Mouse (Mus musculus): Measurements from ENCODE around the gene Fdxacb1. TPM values are rescaled to one million over a fixed set of nuclear protein-coding genes. Genes with fewer than 3 reads are reported as not detected.
A peak's percentile ranks its signal among the peaks of the same experiment; 100 is the strongest.

Gene Fdxacb1
- 12.5 and 14.3 TPM in 2 replicates for polyA plus RNA-seq (2014; fragmentation: Nextera tagmentation; extraction: Ambion mirVana)

DNA sequence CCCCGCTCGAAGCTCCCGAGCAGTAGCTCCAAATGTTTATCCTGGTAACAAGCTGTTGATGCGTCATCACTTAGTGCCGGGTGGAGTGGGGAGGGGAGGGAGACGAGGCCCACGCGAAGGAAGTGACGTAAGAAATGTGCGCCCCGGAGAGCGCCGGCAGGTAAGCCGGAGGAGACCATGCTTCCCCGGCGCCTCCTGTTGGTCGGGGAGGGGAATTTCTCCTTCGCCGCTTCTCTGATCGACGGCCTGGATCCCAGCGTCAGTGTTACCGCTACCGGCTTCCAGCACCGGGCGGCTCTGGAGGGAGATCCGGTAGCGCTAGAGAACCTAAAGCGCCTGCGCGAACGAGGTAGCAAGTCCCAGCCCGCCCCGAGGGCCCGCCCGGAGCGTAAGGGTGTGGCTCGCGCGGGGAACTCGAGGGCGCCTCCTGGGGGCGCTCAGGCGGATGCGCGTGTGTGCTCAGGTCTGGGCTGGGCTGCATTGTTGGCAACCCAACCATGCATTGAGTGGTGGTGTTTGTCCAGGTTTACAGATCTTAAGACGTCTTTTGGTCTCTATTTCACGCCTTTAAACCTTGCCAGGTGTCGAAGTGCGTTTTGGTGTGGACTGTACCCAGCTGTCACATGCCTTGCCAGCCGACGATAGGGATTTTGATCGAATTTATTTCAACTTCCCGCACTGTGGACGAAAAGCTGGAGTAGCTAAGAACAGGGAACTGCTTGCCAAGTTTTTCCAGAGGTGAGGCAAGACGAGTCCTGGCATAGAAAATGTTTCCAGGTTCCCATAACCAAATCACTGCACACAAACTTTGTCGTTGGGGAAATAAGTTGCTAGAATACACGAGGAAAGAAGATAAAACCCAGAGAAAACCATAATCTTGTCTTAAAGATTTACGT is at the start of gene Fdxacb1:
Fdxacb1 (plus strand) TSS at position 130 of the 896 bp plus-strand sequence.
- Histone ChIP-seq H3K4me2 (ENCODE audit: low read length) (peak within 1 kb of the TSS; percentile 75), H3K27me3 (ENCODE audit: control insufficient read depth, insufficient read depth, low read length) (no peaks in the 10 kb centered on the region), H3K4me3 (replicated peaks; ENCODE audit: low read depth, low read length) (peak within 1 kb of the TSS; percentile 68), H3K27ac (replicated peaks; ENCODE audit: low read depth, low read length) (peak within 1 kb of the TSS; percentile 92), H3K4me1 (ENCODE audit: control insufficient read depth, insufficient read depth, low read length) (peaks cover 13% of the 10 kb centered on the region; the same call in 1 of the 2 replicates), H3K9me3 (ENCODE audit: control insufficient read depth, low read length) (no peaks in the 10 kb centered on the region), H3K9ac (replicated peaks; ENCODE audit: low read length) (peak within 1 kb of the TSS; percentile 70), H3K36me3 (ENCODE audit: control insufficient read depth, insufficient read depth, low read length) (peaks cover 19% of the 10 kb centered on the region)
- peak; percentile 96 for ATAC-seq (ENCODE audit: low FRiP score, low TSS enrichment)
- peak; percentile 99 for DNase-seq
- WGBS = 4% methylated on average over 59 of the region's 59 CpGs

DNA sequence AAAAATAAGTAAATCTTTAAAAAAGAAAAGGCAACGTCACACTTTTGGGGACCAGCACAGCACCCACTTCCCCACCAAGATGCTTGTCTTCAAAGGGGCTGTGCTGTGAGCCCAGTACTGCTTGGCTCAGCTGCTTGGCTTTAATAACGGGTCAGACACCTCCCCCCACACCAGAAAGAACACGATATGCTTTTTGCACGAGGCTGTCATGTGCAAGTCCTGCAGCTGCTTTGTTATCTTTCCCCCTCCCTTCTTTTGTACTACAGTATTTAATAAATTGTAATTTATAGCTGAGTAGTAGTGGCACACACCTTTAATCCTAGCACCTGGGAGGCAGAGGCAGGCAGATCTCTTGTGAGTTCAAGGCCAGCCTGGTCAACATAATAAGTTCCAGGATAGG is 49.2 kb upstream of the Fdxacb1 start:
- H3K9ac ChIP-seq (replicated peaks; ENCODE audit: low read length) = no peak overlapping the region
- H3K9me3 ChIP-seq (ENCODE audit: control insufficient read depth, low read length) = no peaks in the 10 kb centered on the region
- no peak overlapping the region for H3K4me3 ChIP-seq (replicated peaks; ENCODE audit: low read depth, low read length)
- H3K27ac ChIP-seq (replicated peaks; ENCODE audit: low read depth, low read length) = no peak overlapping the region
- ATAC-seq (ENCODE audit: low FRiP score, low TSS enrichment) = no peak
- peaks cover 7% of the 10 kb centered on the region; the same call in 1 of the 2 replicates for H3K36me3 ChIP-seq (ENCODE audit: control insufficient read depth, insufficient read depth, low read length)
- 87% methylated on average over 4 of the region's 4 CpGs for WGBS
- H3K4me1 ChIP-seq (ENCODE audit: control insufficient read depth, insufficient read depth, low read length) = peaks cover 10% of the 10 kb centered on the region; the same call in 1 of the 2 replicates
- no peak overlapping the region for H3K4me2 ChIP-seq (ENCODE audit: low read length)
- no peaks in the 10 kb centered on the region for H3K27me3 ChIP-seq (ENCODE audit: control insufficient read depth, insufficient read depth, low read length)
- DNase-seq = no peak

DNA sequence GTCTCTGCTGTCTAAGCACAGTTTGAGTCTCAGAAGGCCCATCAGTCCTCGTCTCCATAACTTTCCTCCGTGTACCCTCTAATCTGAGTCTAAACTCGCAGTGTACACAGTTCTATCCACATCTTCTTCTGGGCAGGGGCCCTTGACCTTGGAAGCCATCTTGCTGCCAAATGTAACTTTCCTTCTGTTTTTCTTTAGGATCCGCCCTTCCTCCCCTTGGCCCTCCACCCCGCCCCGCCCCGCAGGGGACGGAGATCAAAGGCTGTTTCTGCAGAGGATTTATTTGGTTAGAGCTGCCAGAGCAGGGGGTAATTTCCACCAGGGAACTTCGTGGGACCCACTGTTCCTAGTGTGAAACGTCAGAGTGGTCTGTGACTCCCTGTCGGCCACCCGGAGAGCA is 47.0 kb upstream of the Fdxacb1 start:
- H3K4me3 ChIP-seq (replicated peaks; ENCODE audit: low read depth, low read length) = no peak overlapping the region

DNA sequence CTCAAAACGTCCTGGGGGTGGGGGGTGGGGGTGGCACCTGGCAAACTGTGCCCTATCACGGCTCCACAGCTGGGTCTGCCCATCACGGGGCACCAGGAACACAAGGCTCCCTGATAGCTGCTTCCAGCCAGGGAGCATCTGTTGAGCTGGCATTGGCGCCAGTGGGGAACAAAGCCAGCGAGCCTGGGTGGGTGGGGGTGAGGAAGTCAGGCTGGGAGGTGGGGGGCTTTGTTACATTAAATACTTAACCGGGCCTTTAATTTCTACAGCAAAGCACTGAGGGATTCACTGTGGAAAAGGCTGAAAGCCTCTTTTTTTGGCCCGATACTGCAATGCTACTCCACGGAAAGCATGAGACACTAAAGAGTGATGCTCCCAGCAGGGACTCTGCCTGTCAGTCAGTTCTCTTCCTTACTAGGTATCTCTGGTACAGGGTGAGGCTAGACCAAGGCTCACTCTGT is 45.6 kb upstream of the Fdxacb1 start:
- Histone ChIP-seq H3K4me2 (ENCODE audit: low read length) (peak overlapping the region; percentile 9; the same call in 1 of the 2 replicates), H3K4me3 (replicated peaks; ENCODE audit: low read depth, low read length) (no peak overlapping the region), H3K9ac (replicated peaks; ENCODE audit: low read length) (no peak overlapping the region), H3K36me3 (ENCODE audit: control insufficient read depth, insufficient read depth, low read length) (no peaks in the 10 kb centered on the region), H3K27me3 (ENCODE audit: control insufficient read depth, insufficient read depth, low read length) (no peaks in the 10 kb centered on the region), H3K4me1 (ENCODE audit: control insufficient read depth, insufficient read depth, low read length) (peaks cover 43% of the 10 kb centered on the region), H3K27ac (replicated peaks; ENCODE audit: low read depth, low read length) (peak overlapping the region; percentile 45), H3K9me3 (ENCODE audit: control insufficient read depth, low read length) (no peaks in the 10 kb centered on the region)
- 44% methylated on average over 8 of the region's 8 CpGs for WGBS
- no peak for ATAC-seq (ENCODE audit: low FRiP score, low TSS enrichment)
- DNase-seq = peak; percentile 40

More for the DNA sequence above, 47.0 kb upstream of the Fdxacb1 start:
- peaks cover 7% of the 10 kb centered on the region; the same call in 1 of the 2 replicates for H3K36me3 ChIP-seq (ENCODE audit: control insufficient read depth, insufficient read depth, low read length)
- 39% methylated on average over 12 of the region's 12 CpGs for WGBS
- H3K4me1 ChIP-seq (ENCODE audit: control insufficient read depth, insufficient read depth, low read length) = peaks cover 29% of the 10 kb centered on the region
- no peak overlapping the region for H3K27ac ChIP-seq (replicated peaks; ENCODE audit: low read depth, low read length)
- no peak overlapping the region for H3K4me2 ChIP-seq (ENCODE audit: low read length)
- DNase-seq (no peak), ATAC-seq (ENCODE audit: low FRiP score, low TSS enrichment) (no peak)
- H3K27me3 ChIP-seq (ENCODE audit: control insufficient read depth, insufficient read depth, low read length) = no peaks in the 10 kb centered on the region
- H3K9ac ChIP-seq (replicated peaks; ENCODE audit: low read length) = no peak overlapping the region
- no peaks in the 10 kb centered on the region for H3K9me3 ChIP-seq (ENCODE audit: control insufficient read depth, low read length)

DNA sequence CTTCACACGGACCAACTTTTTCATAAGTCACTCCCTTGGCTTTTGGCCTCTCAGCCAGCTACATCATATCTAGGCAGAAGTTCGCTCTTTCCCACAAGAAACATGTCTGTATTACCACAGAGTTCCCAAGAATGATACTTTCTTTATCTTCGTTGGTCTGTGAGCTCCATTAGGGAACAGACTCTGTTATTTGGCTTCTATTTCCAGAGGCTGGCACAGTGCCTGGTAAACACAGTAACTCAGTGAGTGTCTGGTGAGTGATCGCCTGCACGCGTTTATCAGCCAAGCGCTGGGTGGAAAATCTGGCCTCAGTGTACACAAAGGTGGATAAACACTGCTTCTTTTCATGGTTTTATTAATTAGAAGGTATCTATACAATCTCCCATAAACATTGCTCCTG is 44.6 kb upstream of the Fdxacb1 start:
- Histone ChIP-seq H3K4me3 (replicated peaks; ENCODE audit: low read depth, low read length) (no peak overlapping the region), H3K9ac (replicated peaks; ENCODE audit: low read length) (no peak overlapping the region), H3K9me3 (ENCODE audit: control insufficient read depth, low read length) (no peaks in the 10 kb centered on the region), H3K36me3 (ENCODE audit: control insufficient read depth, insufficient read depth, low read length) (no peaks in the 10 kb centered on the region), H3K4me1 (ENCODE audit: control insufficient read depth, insufficient read depth, low read length) (peaks cover 43% of the 10 kb centered on the region), H3K4me2 (ENCODE audit: low read length) (peak overlapping the region; percentile 20; the same call in 1 of the 2 replicates), H3K27me3 (ENCODE audit: control insufficient read depth, insufficient read depth, low read length) (no peaks in the 10 kb centered on the region), H3K27ac (replicated peaks; ENCODE audit: low read depth, low read length) (peak overlapping the region; percentile 28; the same call in 1 of the 2 replicates)
- ATAC-seq (ENCODE audit: low FRiP score, low TSS enrichment) (no peak), DNase-seq (peak; percentile 76)
- 64% methylated on average over 7 of the region's 7 CpGs for WGBS

DNA sequence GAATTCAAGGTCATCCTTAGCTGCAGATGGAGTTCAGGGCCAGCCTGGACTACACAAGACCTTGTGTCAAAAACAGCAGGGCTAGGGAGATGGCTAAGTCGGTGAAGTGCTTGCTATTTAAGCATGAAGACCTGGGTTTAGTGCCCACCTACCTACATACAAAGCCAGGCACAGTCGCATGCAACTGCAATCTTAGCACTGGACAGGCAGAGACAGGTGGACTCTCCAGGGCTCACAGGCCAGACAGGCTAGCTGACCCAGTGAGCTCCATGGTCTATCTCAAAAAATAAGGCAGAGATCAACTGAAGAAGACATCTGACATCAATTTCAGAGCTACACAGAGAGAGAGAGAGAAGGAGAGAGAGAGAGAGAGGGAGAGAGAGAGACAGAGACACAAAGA is 43.9 kb upstream of the Fdxacb1 start:
- H3K9me3 ChIP-seq (ENCODE audit: control insufficient read depth, low read length) = no peaks in the 10 kb centered on the region
- peak; percentile 7 for DNase-seq
- peak overlapping the region; percentile 83 for H3K4me2 ChIP-seq (ENCODE audit: low read length)
- no peak overlapping the region; the same call in 1 of the 2 replicates for H3K9ac ChIP-seq (replicated peaks; ENCODE audit: low read length)
- H3K4me1 ChIP-seq (ENCODE audit: control insufficient read depth, insufficient read depth, low read length) = peaks cover 43% of the 10 kb centered on the region
- H3K36me3 ChIP-seq (ENCODE audit: control insufficient read depth, insufficient read depth, low read length) = no peaks in the 10 kb centered on the region
- 79% methylated on average over 2 of the region's 2 CpGs for WGBS
- no peaks in the 10 kb centered on the region for H3K27me3 ChIP-seq (ENCODE audit: control insufficient read depth, insufficient read depth, low read length)
- H3K27ac ChIP-seq (replicated peaks; ENCODE audit: low read depth, low read length) = no peak overlapping the region
- no peak overlapping the region for H3K4me3 ChIP-seq (replicated peaks; ENCODE audit: low read depth, low read length)
- no peak for ATAC-seq (ENCODE audit: low FRiP score, low TSS enrichment)

DNA sequence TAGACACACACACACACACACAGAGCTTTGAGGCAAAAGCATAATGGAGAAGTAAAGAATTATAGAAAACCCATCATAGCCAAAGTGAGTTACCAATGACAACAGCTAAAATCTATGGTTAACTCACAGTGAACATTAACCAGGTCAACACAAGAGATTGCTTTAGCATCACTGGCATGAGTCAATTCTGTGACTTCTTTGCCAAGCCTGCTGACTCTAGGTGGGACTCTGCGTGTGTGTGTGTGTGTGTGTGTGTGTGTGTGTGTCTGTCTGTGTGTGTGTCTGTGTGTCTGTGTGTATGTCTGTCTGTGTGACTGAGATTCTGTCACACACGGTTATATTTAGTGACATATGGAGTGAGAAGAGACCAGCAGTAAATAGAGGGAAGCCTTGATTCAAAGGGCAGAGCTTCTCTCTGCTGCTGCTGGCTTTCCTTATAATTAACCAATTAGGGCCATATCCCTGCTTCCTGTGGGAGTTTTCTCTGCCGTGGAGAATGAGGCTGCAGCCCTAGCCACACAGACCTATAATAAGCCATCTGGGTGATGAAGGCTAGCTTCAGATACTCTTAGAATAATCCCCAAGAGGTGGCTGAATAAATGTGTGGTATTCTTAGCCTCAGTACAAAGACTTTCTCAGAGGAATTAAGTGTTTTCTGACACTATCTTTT is 43.2 kb upstream of the Fdxacb1 start:
- Histone ChIP-seq H3K9ac (replicated peaks; ENCODE audit: low read length) (no peak overlapping the region), H3K4me2 (ENCODE audit: low read length) (peak overlapping the region; percentile 83), H3K4me3 (replicated peaks; ENCODE audit: low read depth, low read length) (no peak overlapping the region), H3K27ac (replicated peaks; ENCODE audit: low read depth, low read length) (peak overlapping the region; percentile 68), H3K27me3 (ENCODE audit: control insufficient read depth, insufficient read depth, low read length) (no peaks in the 10 kb centered on the region), H3K36me3 (ENCODE audit: control insufficient read depth, insufficient read depth, low read length) (no peaks in the 10 kb centered on the region), H3K9me3 (ENCODE audit: control insufficient read depth, low read length) (no peaks in the 10 kb centered on the region), H3K4me1 (ENCODE audit: control insufficient read depth, insufficient read depth, low read length) (peaks cover 43% of the 10 kb centered on the region)
- ATAC-seq (ENCODE audit: low FRiP score, low TSS enrichment) (no peak), DNase-seq (peak; percentile 50)
- 37% methylated on average over 3 of the region's 3 CpGs for WGBS

DNA sequence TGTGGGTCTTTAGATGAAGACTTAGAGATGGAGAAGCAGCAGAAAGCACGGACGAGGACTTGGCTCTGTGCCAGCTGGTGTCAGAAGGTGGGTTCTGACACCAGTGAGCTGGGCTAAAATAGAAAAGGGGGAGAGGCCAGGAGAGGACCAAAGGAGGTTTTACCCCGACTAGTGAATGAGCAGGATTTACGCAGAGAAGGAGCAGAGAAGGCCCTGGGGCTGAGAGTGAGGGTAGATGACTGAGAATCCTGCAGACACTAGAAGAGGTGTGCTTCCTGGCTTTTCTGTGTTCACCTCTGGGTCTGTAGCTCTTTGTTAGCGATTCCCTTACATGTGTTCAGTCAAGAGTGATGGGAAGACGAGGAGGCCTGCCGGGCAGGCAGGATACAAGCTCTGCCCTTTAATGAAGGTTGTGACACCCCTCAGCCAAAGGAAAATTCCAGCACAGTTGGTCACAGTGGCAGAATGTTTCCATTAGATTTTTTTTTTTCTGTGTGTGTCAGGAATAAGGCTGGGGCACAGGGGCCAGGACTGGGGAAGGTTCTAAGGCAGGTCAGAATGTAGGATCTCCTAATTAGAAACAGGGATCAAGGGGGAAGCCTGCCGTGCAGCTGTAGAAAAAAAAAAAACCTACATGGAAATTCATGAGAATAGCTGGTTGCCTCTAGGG is 42.0 kb upstream of the Fdxacb1 start:
- Histone ChIP-seq H3K36me3 (ENCODE audit: control insufficient read depth, insufficient read depth, low read length) (no peaks in the 10 kb centered on the region), H3K4me3 (replicated peaks; ENCODE audit: low read depth, low read length) (peak overlapping the region; percentile 64), H3K9me3 (ENCODE audit: control insufficient read depth, low read length) (no peaks in the 10 kb centered on the region), H3K4me2 (ENCODE audit: low read length) (peak overlapping the region; percentile 83), H3K9ac (replicated peaks; ENCODE audit: low read length) (peak overlapping the region; percentile 80), H3K27ac (replicated peaks; ENCODE audit: low read depth, low read length) (peak overlapping the region; percentile 88), H3K4me1 (ENCODE audit: control insufficient read depth, insufficient read depth, low read length) (peaks cover 43% of the 10 kb centered on the region), H3K27me3 (ENCODE audit: control insufficient read depth, insufficient read depth, low read length) (no peaks in the 10 kb centered on the region)
- DNase-seq = peak; percentile 52
- ATAC-seq (ENCODE audit: low FRiP score, low TSS enrichment) = no peak
- WGBS = 19% methylated on average over 8 of the region's 8 CpGs
